Mouse (Mus musculus): Measurements from ENCODE around the gene Aph1a.
"Not testable (repeated sequence)": the region's sequence is repeated elsewhere in the genome, so short reads cannot be mapped to it uniquely, and the experiment has no call there.

DNA sequence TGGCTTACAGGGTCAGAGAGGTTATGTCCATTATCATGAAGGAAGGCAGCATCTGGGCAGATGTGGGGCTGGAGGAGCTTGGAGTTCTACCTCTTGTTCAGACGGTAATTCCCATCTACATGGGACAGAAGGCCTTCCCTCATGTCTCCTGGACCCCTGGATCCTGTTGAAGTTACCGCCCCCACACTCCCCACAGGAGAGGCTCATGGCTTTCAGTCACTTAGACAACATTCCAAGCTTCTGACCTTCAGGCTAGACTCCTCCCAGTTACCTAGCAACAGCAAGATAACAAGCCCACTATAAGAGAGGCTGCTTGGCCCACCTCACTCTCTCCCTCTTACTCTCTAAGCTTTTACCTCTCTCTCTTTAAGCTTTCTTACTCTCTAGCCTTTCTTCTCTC, 26.8 kb downstream of the Aph1a start:
- not testable (repeated sequence) for TF ChIP-seq CTCF (IDR thresholded peaks at IDR 0.05; ENCODE audit: control insufficient read depth, insufficient read depth, insufficient replicate concordance, low read depth, low read length); POLR2A (IDR thresholded peaks at IDR 0.05; ENCODE audit: control insufficient read depth, low read depth, low read length)

Data from testis, adult 2 months (tissue).